Mouse (Mus musculus): ENCODE data around the gene C030005K15Rik. TPM values are rescaled to one million over a fixed set of nuclear protein-coding genes. Genes with fewer than 3 reads are reported as not detected.

C030005K15Rik gene
- polyA plus RNA-seq, 1 experiment from 2014 or later: not detected

DNA sequence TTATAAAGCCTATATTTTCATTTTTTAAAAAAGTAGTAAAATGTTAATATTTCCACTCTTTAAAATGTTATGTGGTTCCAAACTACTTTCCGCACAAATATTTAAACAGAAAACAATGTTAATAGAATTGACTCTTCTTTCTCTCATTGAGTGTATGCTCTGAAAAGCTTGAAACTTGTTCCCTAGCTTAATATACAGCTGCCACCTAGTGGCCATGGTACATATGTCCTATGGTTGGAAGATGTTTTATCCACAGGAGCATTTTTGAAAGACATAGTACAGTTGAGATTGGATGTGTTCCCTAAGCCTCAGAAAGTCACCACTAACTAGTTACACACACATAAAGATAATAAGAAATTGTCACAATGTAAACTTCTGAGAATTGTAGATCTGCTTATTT lies 22.0 kb downstream of the C030005K15Rik start:
- H3K9ac ChIP-seq: no peak overlapping the region
- H3K27me3 ChIP-seq: no peaks in the 10 kb centered on the region
- H3K4me3 ChIP-seq (replicated peaks): no peak overlapping the region
- 34% methylated on average over 1 of the region's 1 CpGs for WGBS (ENCODE audit: insufficient replicate concordance)
- no peak for ATAC-seq (ENCODE audit: low read depth)
- no peaks in the 10 kb centered on the region for H3K9me3 ChIP-seq (replicated peaks)
- H3K4me2 ChIP-seq: no peak overlapping the region
- no peak for DNase-seq
- no peak overlapping the region for H3K27ac ChIP-seq
- no peaks in the 10 kb centered on the region for H3K36me3 ChIP-seq
- no peaks in the 10 kb centered on the region for H3K4me1 ChIP-seq (replicated peaks)

DNA sequence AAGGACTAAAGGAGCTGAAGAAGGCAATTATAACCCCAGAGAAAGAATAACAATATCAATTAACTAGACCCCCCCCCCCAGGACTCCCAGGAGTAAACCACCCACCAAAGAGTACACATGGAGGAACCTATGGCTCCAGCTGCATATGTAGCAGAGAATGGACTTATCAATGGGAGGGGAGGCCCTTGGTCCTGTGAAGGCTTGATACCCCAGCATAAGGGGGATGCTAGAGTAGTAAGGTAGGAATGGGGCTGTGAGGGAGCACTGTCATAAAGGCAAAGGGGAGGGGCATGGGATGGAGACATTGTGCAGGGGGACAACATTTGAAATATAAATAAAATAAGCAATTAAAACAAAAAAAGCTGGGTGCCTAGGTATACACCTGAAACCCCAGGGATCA lies 24.2 kb downstream of the C030005K15Rik start:
- no peak overlapping the region for H3K27ac ChIP-seq
- H3K4me2 ChIP-seq: no peak overlapping the region
- H3K36me3 ChIP-seq: no peaks in the 10 kb centered on the region
- no peaks in the 10 kb centered on the region for H3K9me3 ChIP-seq (replicated peaks)
- H3K4me3 ChIP-seq (replicated peaks): no peak overlapping the region
- DNase-seq (no peak), ATAC-seq (ENCODE audit: low read depth) (no peak)
- no peaks in the 10 kb centered on the region for H3K27me3 ChIP-seq
- no peaks in the 10 kb centered on the region for H3K4me1 ChIP-seq (replicated peaks)
- no peak overlapping the region for H3K9ac ChIP-seq

DNA sequence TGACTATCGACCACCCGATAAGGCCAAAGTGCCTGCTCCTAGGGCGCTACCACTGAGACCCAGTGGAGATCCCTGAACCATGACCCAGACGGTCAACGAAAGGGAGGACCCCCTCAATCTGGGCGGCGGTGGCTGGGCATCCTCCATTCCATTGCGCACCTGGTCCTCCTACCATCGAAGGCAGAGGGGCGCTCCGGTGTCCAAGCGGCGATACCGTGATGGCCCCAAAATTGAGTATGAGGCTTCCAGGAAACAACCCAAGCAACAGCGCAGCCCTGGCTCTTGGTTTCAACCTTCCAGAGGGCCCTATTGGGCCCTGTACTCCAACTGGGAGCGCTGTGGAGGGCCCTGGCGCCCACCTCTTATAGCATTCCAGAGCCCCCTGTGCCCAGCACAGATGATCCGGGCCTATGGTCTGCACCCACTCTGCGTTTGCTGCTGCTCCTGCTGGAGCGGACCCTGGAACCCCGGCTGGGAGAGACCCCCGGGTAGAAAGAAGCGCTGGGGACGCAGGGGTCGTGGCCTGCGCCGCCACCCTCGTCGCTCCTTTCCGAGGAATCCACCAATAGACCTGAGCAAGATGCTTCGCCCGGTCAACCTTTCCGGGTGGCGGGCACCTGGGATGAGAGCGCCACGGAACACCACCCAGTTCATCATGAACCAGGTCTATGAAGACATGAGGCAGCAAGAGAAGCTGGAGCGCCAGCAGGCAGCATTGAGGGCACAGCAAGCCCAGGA lies 33.0 kb downstream of the C030005K15Rik start:
- no peak for ATAC-seq (ENCODE audit: low read depth)

GRCm38 (mm10) chr10:97692913-97693312 lies 33.6 kb downstream of the C030005K15Rik start, which contains the start of gene Ccer1:
Ccer1 (plus strand) TSS chr10:97693059.
- H3K9ac ChIP-seq: no peak within 1 kb of the TSS
- no peak within 1 kb of the TSS for H3K4me2 ChIP-seq
- no peaks in the 10 kb centered on the region for H3K36me3 ChIP-seq
- H3K4me3 ChIP-seq (replicated peaks): no peak within 1 kb of the TSS
- ATAC-seq (ENCODE audit: low read depth) (no peak), DNase-seq (no peak)
- WGBS (ENCODE audit: insufficient replicate concordance): 52% methylated on average over 20 of the region's 20 CpGs
- peaks cover 6% of the 10 kb centered on the region; the same call in 1 of the 2 replicates for H3K9me3 ChIP-seq (replicated peaks)
- H3K27me3 ChIP-seq: no peaks in the 10 kb centered on the region
- no peak within 1 kb of the TSS for H3K27ac ChIP-seq
- H3K4me1 ChIP-seq (replicated peaks): no peaks in the 10 kb centered on the region

More for the DNA sequence above, 33.0 kb downstream of the C030005K15Rik start:
- Histone ChIP-seq H3K9me3 (replicated peaks) (peaks cover 6% of the 10 kb centered on the region; the same call in 1 of the 2 replicates), H3K27ac (no peak overlapping the region), H3K9ac (no peak overlapping the region), H3K4me1 (replicated peaks) (no peaks in the 10 kb centered on the region), H3K27me3 (no peaks in the 10 kb centered on the region), H3K4me3 (replicated peaks) (no peak overlapping the region), H3K36me3 (no peaks in the 10 kb centered on the region), H3K4me2 (no peak overlapping the region)
- 77% methylated on average over 37 of the region's 37 CpGs for WGBS (ENCODE audit: insufficient replicate concordance)
- no peak for DNase-seq

- Histone ChIP-seq H3K27me3 (no peaks in the 10 kb centered on the region), H3K4me3 (replicated peaks) (no peak overlapping the region), H3K27ac (no peak overlapping the region), H3K9ac (no peak overlapping the region), H3K4me1 (replicated peaks) (no peaks in the 10 kb centered on the region), H3K9me3 (replicated peaks) (peaks cover 6% of the 10 kb centered on the region; the same call in 1 of the 2 replicates), H3K4me2 (no peak overlapping the region), H3K36me3 (no peaks in the 10 kb centered on the region)
- no peak for DNase-seq
- 60% methylated on average over 3 of the region's 3 CpGs for WGBS (ENCODE audit: insufficient replicate concordance)
- no peak for ATAC-seq (ENCODE audit: low read depth)
Observed at GRCm38 (mm10) chr10:97689425-97689824, 37.1 kb downstream of the C030005K15Rik start.

- DNase-seq (no peak), ATAC-seq (ENCODE audit: low read depth) (no peak)
- no peaks in the 10 kb centered on the region for H3K9me3 ChIP-seq (replicated peaks)
- no peaks in the 10 kb centered on the region for H3K36me3 ChIP-seq
- H3K27me3 ChIP-seq: no peaks in the 10 kb centered on the region
- H3K9ac ChIP-seq: no peak overlapping the region
- no peaks in the 10 kb centered on the region for H3K4me1 ChIP-seq (replicated peaks)
- no peak overlapping the region for H3K4me2 ChIP-seq
- no peak overlapping the region for H3K4me3 ChIP-seq (replicated peaks)
- 72% methylated on average over 1 of the region's 1 CpGs for WGBS (ENCODE audit: insufficient replicate concordance)
- no peak overlapping the region for H3K27ac ChIP-seq
Observed at GRCm38 (mm10) chr10:97687198-97687597, 39.4 kb downstream of the C030005K15Rik start.

GRCm38 (mm10) chr10:97682981-97683380 lies 43.6 kb downstream of the C030005K15Rik start:
- ATAC-seq (ENCODE audit: low read depth) (no peak), DNase-seq (no peak)
- H3K36me3 ChIP-seq: no peaks in the 10 kb centered on the region
- H3K4me1 ChIP-seq (replicated peaks): no peaks in the 10 kb centered on the region
- no peaks in the 10 kb centered on the region for H3K27me3 ChIP-seq
- no peak overlapping the region for H3K9ac ChIP-seq
- H3K27ac ChIP-seq: no peak overlapping the region
- no peak overlapping the region for H3K4me3 ChIP-seq (replicated peaks)
- H3K9me3 ChIP-seq (replicated peaks): no peaks in the 10 kb centered on the region
- no peak overlapping the region for H3K4me2 ChIP-seq

Other genes with a start within 250 kb of the C030005K15Rik start
- gene Dcn, start 247.1 kb downstream of the C030005K15Rik start, polyA plus RNA-seq (2015; fragmentation: Nextera tagmentation; extraction: Ambion mirVana): 52.8 and 56.8 TPM in 2 replicates
- gene Lum, start 161.6 kb downstream of the C030005K15Rik start, polyA plus RNA-seq (2015; fragmentation: Nextera tagmentation; extraction: Ambion mirVana): 41.7 and 45.6 TPM in 2 replicates
- gene Kera, start 119.9 kb downstream of the C030005K15Rik start, polyA plus RNA-seq (2015; fragmentation: Nextera tagmentation; extraction: Ambion mirVana): 0.13 TPM in 1 of 2 replicates, not detected in the other
- 0.08 TPM in 1 of 2 replicates, not detected in the other for gene Epyc, start 82.7 kb downstream of the C030005K15Rik start, polyA plus RNA-seq (2015; fragmentation: Nextera tagmentation; extraction: Ambion mirVana)
- gene Ccer1, start 33.7 kb downstream of the C030005K15Rik start, polyA plus RNA-seq (2015; fragmentation: Nextera tagmentation; extraction: Ambion mirVana): not detected in 2 replicates

Data from liver, embryonic 13.5 days (tissue).